Mouse (Mus musculus) intestine, postnatal 0 days (tissue): ENCODE data around the gene Serpinb3d. TPM values are rescaled to one million over a fixed set of nuclear protein-coding genes. Genes with fewer than 3 reads are reported as not detected.
A peak's percentile ranks its signal among the peaks of the same experiment; 100 is the strongest.
"Not testable (repeated sequence)": the region's sequence is repeated elsewhere in the genome, so short reads cannot be mapped to it uniquely, and the experiment has no call there.

Experiments
- ATAC-seq: fragments of 200-750 bp; cut with Nextera tagmentation; 2 replicates; pipeline ENCODE4 v1.8.0; 2017; ENCODE audit warnings: mild to moderate bottlenecking, moderate TSS enrichment, moderate library complexity
- H3K27ac ChIP-seq: fragments of 300-500 bp; sonication (generic); 2 replicates; pipeline ENCODE4 v1.5.1; 2014; ENCODE audit warnings: mild to moderate bottlenecking, low read depth, low read length, moderate library complexity
- H3K27me3 ChIP-seq: fragments of 300-500 bp; sonication (generic); replicated peaks from 2 replicates; pipeline ENCODE4 v1.6.1; 2014; ENCODE audit warnings: low read length, mixed read lengths; ENCODE audit not compliant: control insufficient read depth, insufficient read depth
- H3K36me3 ChIP-seq: fragments of 300-500 bp; sonication (generic); 2 replicates; pipeline ENCODE4 v1.6.1; 2014; ENCODE audit warnings: mild to moderate bottlenecking, moderate library complexity; ENCODE audit not compliant: control insufficient read depth, insufficient read depth
- H3K4me1 ChIP-seq: fragments of 300-500 bp; sonication (generic); replicated peaks from 2 replicates; pipeline ENCODE4 v1.6.1; 2014; ENCODE audit warnings: antibody characterized with exemption, low read length, mixed read lengths; ENCODE audit not compliant: control insufficient read depth, insufficient read depth
- H3K4me2 ChIP-seq: fragments of 300-500 bp; sonication (generic); replicated peaks from 2 replicates; pipeline ENCODE4 v1.6.1; 2014; ENCODE audit warnings: low read depth, mild to moderate bottlenecking, moderate library complexity
- H3K4me3 ChIP-seq: fragments of 300-500 bp; sonication (generic); 2 replicates; pipeline ENCODE4 v1.5.1; 2014; ENCODE audit warnings: low read depth, low read length
- H3K9ac ChIP-seq: fragments of 300-500 bp; sonication (generic); 2 replicates; pipeline ENCODE4 v1.6.1; 2014; ENCODE audit warnings: mild to moderate bottlenecking, low read depth, low read length
- H3K9me3 ChIP-seq: fragments of 300-500 bp; sonication (generic); 2 replicates; pipeline ENCODE4 v1.6.1; 2016; ENCODE audit warnings: mixed run types; ENCODE audit not compliant: control insufficient read depth
- CTCF ChIP-seq: sonication (generic); IDR thresholded peaks from 2 replicates; pipeline ENCODE4 v1.5.1; 2016; ENCODE audit warnings: low read depth, mild to moderate bottlenecking, control low read depth, antibody characterized with exemption, moderate library complexity
- WGBS: fragments of 180-500 bp; shearing (Covaris S2); extraction: QIAGEN DNeasy Blood & Tissue Kit; methylation state at CpG from one replicate; pipeline ENCODE4 v1.1.7; 2014; 5-methylcytosine and 5-hydroxymethylcytosine counted together
- polyA plus RNA-seq: library from polyadenylated mRNA; unstranded; fragments of >200 nt; fragmentation: Nextera tagmentation; extraction: Ambion mirVana; gene quantifications from 2 replicates; pipeline ENCODE4 v1.2.1, GENCODE M21; 2015

Serpinb3d gene
- polyA plus RNA-seq, result not detected in 2 replicates

- no peak for ATAC-seq
- Histone ChIP-seq H3K27ac (no peak within 1 kb of the TSS), H3K27me3 (no peaks in the 10 kb centered on the region)
Observed at GRCm38 (mm10) chr1:107083406-107083805, at the start of gene Serpinb3d. Serpinb3d (minus strand) TSS chr1:107083506.

GRCm38 (mm10) chr1:107127453-107127852 is 44.1 kb upstream of the Serpinb3d start:
- not testable (repeated sequence) for H3K27me3 ChIP-seq, H3K36me3 ChIP-seq, ATAC-seq, H3K27ac ChIP-seq, H3K4me3 ChIP-seq, H3K4me1 ChIP-seq, H3K9me3 ChIP-seq, H3K4me2 ChIP-seq, H3K9ac ChIP-seq
- TF ChIP-seq CTCF, result peak; percentile 39

More at GRCm38 (mm10) chr1:107083406-107083805, at the start of gene Serpinb3d:
- TF ChIP-seq CTCF, result no peak
- Histone ChIP-seq H3K36me3 (no peaks in the 10 kb centered on the region), H3K4me1 (no peaks in the 10 kb centered on the region), H3K4me2 (no peak within 1 kb of the TSS), H3K9ac (no peak within 1 kb of the TSS), H3K9me3 (no peaks in the 10 kb centered on the region), H3K4me3 (no peak within 1 kb of the TSS)

GRCm38 (mm10) chr1:107098417-107098816 is 15.1 kb upstream of the Serpinb3d start:
- 77% methylated on average over 2 of the region's 2 CpGs for WGBS
- no peak overlapping the region for H3K4me2 ChIP-seq
- H3K4me1 ChIP-seq, result no peaks in the 10 kb centered on the region
- TF ChIP-seq CTCF, result no peak
- no peaks in the 10 kb centered on the region for H3K9me3 ChIP-seq
- H3K9ac ChIP-seq, result no peak overlapping the region
- no peak for ATAC-seq
- H3K4me3 ChIP-seq, result no peak overlapping the region
- H3K36me3 ChIP-seq, result no peaks in the 10 kb centered on the region
- H3K27me3 ChIP-seq, result no peaks in the 10 kb centered on the region
- no peak overlapping the region for H3K27ac ChIP-seq

- Histone ChIP-seq H3K9ac (no peak within 1 kb of the TSS), H3K27ac (no peak within 1 kb of the TSS), H3K27me3 (no peaks in the 10 kb centered on the region), H3K4me2 (no peak within 1 kb of the TSS), H3K4me3 (no peak within 1 kb of the TSS), H3K36me3 (no peaks in the 10 kb centered on the region), H3K4me1 (no peaks in the 10 kb centered on the region), H3K9me3 (no peaks in the 10 kb centered on the region)
- WGBS, result 80% methylated on average over 1 of the region's 1 CpGs
- TF ChIP-seq CTCF, result no peak
- ATAC-seq, result no peak
Observed at GRCm38 (mm10) chr1:107052203-107052602, 31.1 kb downstream of the Serpinb3d start, which contains the start of gene Serpinb3a. Serpinb3a (minus strand) TSS chr1:107052303.

GRCm38 (mm10) chr1:107034236-107034635 is 49.1 kb downstream of the Serpinb3d start:
- WGBS, result 91% methylated on average over 3 of the region's 3 CpGs
- not testable (repeated sequence) for ATAC-seq, H3K4me3 ChIP-seq, H3K27me3 ChIP-seq, H3K36me3 ChIP-seq, H3K9ac ChIP-seq, H3K27ac ChIP-seq, H3K9me3 ChIP-seq, H3K4me2 ChIP-seq, H3K4me1 ChIP-seq

Other genes starting within 250 kb of the Serpinb3d start
- 0.38 and 0.75 TPM in 2 replicates for gene Serpinb5, start 222.3 kb downstream of the Serpinb3d start, polyA plus RNA-seq
- not detected in 2 replicates for gene Serpinb12, start 149.1 kb downstream of the Serpinb3d start, polyA plus RNA-seq
- gene Serpinb13, start 102.5 kb downstream of the Serpinb3d start, polyA plus RNA-seq, result not detected in 2 replicates
- gene Serpinb3a, start 31.2 kb downstream of the Serpinb3d start, polyA plus RNA-seq, result not detected in 2 replicates
- gene Serpinb3b, start 194.9 kb upstream of the Serpinb3d start, polyA plus RNA-seq, result not detected in 2 replicates
- gene Serpinb3c, start 194.9 kb upstream of the Serpinb3d start, polyA plus RNA-seq, result not detected in 2 replicates